Mouse (Mus musculus) frontal cortex, postnatal 10 days (tissue): Measurements from ENCODE around the gene Ppp1ca.

ENCODE experiments used
- DNase-seq, 2 experiments: peaks; one replicate each; pipeline ENCODE4 v3.0.0; 2022; ENCODE audit warnings: low spot score in 2 of 2, mixed read lengths in 1 of 2

Gene Ppp1ca

DNA sequence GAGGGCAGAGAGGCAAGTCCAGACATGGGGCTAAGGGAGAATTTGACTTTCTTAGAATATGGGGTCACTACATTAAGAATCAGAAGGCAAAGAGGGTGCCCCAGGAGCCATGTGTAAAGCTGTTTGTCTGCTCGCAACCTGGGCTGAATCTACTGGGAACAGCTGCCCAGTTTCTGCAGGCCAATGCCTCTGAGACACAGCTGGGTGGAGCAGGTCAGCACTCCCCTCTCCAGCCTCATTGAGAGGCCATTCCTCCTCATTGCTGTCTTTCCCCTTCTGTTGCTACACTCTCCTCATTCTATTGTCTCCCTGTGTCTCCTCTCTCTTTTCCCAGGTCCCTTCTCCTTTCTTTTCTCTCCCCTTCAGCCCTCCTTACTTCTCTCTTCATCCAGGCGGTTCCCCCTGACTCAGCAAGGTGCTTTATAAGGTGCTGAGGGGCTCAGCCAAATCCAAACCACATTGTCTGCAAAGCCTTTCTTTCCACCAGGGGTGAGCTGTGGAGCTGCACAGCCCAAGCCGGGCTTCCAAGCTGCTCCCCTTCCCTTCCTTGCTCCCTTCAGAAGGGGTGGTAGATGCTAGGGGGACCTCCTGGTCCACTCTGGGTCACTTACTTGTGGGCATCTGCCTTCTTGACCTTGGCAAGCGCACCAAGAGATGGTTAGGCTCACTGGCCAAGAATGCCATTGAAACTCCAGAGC lies 20.2 kb downstream of the Ppp1ca start:
- no peak for DNase-seq

- DNase-seq = no peak
Measured at GRCm38 (mm10) chr19:4213524-4213974, 21.7 kb downstream of the Ppp1ca start.

GRCm38 (mm10) chr19:4214071-4214770 lies 22.4 kb downstream of the Ppp1ca start, which contains the start of the genes Clcf1 and AC109138.7:
TSS of gene Clcf1 (plus strand) at chr19:4214238.
TSS of gene AC109138.7 (plus strand) at chr19:4214357.
- DNase-seq = no peak

- DNase-seq = no peak
Measured at GRCm38 (mm10) chr19:4214771-4215450, 23.0 kb downstream of the Ppp1ca start.

- DNase-seq = no peak
Measured at GRCm38 (mm10) chr19:4215451-4215840, 23.6 kb downstream of the Ppp1ca start.

GRCm38 (mm10) chr19:4216041-4216685 lies 24.3 kb downstream of the Ppp1ca start:
- DNase-seq = no peak

- DNase-seq = no peak
Measured at GRCm38 (mm10) chr19:4217140-4217539, 25.3 kb downstream of the Ppp1ca start.

DNA sequence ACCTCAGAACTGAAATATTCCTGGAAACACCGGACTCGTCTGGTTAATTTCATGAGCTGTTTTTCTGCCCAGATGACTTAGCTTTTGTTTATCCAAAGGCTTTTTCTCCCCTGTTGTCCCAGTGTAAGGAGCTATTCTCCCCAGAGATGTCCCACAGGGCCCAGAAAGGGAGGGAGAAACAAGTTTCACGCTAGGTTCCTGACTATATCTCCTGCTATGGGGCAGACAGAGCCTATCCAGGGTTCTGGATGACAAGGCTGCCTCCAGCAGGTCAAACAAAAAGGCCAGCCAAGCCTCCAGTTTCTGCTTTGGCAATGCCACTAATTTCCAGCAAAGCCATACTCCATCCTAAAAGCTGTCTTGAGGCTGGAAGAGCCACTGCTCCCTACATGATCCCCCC lies 26.0 kb downstream of the Ppp1ca start:
- DNase-seq = no peak

DNA sequence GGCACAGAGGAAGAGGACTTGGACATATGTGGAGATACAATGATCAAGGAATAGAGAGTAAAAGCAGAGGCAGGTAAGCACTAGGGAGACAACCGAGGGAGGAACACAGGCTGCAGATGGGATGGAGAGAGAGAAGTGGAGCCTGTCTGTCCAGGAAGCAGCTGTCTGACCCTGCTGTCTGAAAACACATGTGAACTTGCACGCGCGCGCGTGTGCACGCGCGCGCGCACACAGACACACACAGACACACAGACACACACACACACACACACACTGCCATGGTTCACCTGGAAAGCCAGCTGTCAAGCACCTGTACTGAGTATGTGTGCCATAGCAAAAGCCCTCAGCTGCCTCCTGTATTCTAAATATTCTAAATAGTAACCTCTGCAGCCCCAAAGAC lies 26.4 kb downstream of the Ppp1ca start:
- DNase-seq = no peak

DNA sequence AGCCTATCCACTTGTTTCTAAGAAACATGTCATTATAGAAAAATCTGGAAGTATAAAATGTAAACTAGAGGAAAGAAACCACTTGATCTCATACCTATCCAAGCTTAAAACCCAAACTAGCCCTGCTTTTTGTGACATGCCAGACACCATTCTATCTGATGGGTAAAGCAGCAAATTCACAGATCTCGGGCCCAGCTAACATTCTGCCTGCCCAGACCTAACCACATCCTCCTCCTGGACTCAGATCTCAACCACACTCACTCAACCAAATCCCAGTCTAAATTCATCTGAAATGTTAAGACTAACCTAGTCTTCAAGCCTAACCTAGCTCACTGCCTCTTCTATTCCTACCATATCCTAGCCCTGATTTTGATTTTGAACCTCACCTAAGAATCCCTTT lies 26.9 kb downstream of the Ppp1ca start:
- DNase-seq = no peak

GRCm38 (mm10) chr19:4219943-4220342 lies 28.1 kb downstream of the Ppp1ca start:
- DNase-seq = no peak

DNA sequence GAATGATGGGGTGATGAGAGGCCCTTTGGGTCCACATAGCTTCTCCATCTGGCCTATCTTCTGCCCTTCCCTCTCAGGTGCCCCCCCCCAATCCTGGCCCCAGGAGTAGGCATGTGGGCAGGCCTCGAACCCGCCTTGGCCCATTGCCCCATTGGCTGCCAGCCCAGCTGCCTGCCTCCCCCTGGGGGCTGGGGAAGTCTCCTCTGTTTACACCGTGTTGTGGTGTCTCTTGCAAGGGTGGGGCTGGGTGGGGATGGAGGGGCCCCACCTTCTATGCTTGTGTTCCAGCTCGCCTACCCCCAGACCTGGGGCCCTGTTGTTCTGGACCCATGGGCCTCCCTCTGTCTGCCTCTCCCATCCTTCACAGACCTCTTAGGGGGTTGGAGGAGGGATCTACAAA lies 28.6 kb downstream of the Ppp1ca start:
- no peak for DNase-seq

DNA sequence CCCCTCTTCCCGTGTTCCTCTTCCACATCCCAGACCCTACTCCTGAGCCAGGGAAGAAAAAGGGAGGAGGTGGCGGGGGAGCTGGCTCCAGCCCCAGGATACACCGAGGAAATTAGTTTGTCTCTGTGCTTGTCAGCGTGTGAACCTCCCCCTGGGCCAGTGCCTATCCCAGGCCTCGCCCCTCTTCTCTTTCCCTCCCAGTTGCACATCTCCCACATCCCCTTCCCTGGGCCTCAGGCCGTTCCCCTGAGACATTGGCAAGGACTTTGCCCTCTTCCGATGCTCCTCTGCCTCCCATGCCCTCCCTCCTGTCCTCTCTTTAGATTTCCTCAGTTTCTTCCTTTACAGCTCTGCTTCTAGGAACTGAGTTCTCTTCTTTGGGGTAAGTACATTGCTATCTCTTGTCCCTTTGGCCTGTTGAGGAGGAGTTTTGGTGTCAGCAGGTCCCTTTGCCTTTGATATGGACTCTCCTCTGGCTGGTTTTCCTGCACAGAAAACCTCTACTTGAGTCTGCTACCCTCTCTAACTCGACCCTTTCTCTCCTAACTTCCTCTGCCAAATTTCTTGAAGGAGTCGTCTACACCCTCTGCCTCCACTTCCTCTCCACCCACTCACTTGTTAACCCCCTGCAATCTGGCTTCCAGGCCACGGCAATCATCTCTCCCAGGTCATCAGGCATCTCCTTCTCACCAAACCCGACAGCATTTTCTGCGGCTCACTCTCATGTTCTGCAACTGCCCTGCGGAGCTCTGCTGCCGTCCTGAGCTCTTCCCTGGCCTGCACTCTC lies 29.3 kb downstream of the Ppp1ca start:
- no peak for DNase-seq

GRCm38 (mm10) chr19:4222165-4222564 lies 30.3 kb downstream of the Ppp1ca start:
- no peak for DNase-seq

GRCm38 (mm10) chr19:4226779-4227178 lies 34.9 kb downstream of the Ppp1ca start:
- no peak for DNase-seq

DNA sequence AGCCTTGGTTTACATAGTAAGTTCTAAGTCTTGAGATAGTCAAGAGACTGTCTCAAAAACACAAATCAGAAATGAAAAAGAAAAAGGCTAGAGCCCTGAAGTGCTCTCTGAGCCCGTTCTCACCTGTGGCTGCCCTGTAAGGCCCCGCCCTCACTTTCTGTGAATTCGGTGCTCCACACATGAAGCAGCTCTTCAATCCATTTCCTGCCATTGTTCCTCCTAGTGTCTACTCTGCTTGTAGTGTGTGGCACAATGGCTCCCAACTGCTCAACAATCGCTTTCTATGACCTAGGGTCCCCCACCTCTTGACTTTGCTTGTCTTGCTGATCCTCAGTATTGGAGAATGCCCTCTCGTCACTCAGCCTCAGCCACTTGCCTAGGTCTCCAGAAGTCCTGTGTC lies 35.6 kb downstream of the Ppp1ca start:
- DNase-seq = no peak

GRCm38 (mm10) chr19:4227894-4228678 lies 36.2 kb downstream of the Ppp1ca start:
- DNase-seq = peak in 1 of 2 experiments; percentile 74

- no peak for DNase-seq
Measured at GRCm38 (mm10) chr19:4228891-4229290, 37.0 kb downstream of the Ppp1ca start.

GRCm38 (mm10) chr19:4229451-4230076 lies 37.7 kb downstream of the Ppp1ca start:
- DNase-seq = no peak

GRCm38 (mm10) chr19:4230415-4230814 lies 38.5 kb downstream of the Ppp1ca start:
- no peak for DNase-seq
